Mouse (Mus musculus) lung, embryonic 15.5 days (tissue): Measurements from ENCODE around the gene Cd99l2. TPM values are rescaled to one million over a fixed set of nuclear protein-coding genes. Genes with fewer than 3 reads are reported as not detected.

Source experiments
- ATAC-seq: fragments of 200-750 bp; cut with Nextera tagmentation; 2 replicates; pipeline ENCODE4 v1.8.0; 2017; ENCODE audit warnings: moderate number of reproducible peaks, borderline replicate concordance; ENCODE audit not compliant: low FRiP score, low TSS enrichment; ENCODE audit errors: extremely low read depth
- H3K27ac ChIP-seq: fragments of 300-500 bp; sonication (generic); 2 replicates; pipeline ENCODE4 v1.5.1; 2015; ENCODE audit warnings: moderate library complexity, mild to moderate bottlenecking, inconsistent platforms
- H3K27me3 ChIP-seq: fragments of 300-500 bp; sonication (generic); 2 replicates; pipeline ENCODE4 v1.6.1; 2015; ENCODE audit warnings: inconsistent platforms
- H3K36me3 ChIP-seq: fragments of 300-500 bp; sonication (generic); 2 replicates; pipeline ENCODE4 v1.6.1; 2015; ENCODE audit warnings: inconsistent platforms
- H3K4me1 ChIP-seq: fragments of 300-500 bp; sonication (generic); 2 replicates; pipeline ENCODE4 v1.6.1; 2015; ENCODE audit warnings: inconsistent platforms
- H3K4me2 ChIP-seq: fragments of 300-500 bp; sonication (generic); 2 replicates; pipeline ENCODE4 v1.6.1; 2015; ENCODE audit warnings: inconsistent platforms, mild to moderate bottlenecking, moderate library complexity
- H3K4me3 ChIP-seq: fragments of 300-500 bp; sonication (generic); 2 replicates; pipeline ENCODE4 v1.5.1; 2015; ENCODE audit warnings: mild to moderate bottlenecking, inconsistent platforms
- H3K9ac ChIP-seq: fragments of 300-500 bp; sonication (generic); 2 replicates; pipeline ENCODE4 v1.6.1; 2015; ENCODE audit warnings: inconsistent platforms
- H3K9me3 ChIP-seq: fragments of 300-500 bp; sonication (generic); 2 replicates; pipeline ENCODE4 v1.6.1; 2016; ENCODE audit warnings: inconsistent platforms
- WGBS: fragments of 180-500 bp; shearing (Covaris S2); methylation state at CpG from one replicate; pipeline ENCODE4 v1.1.7; 2015; 5-methylcytosine and 5-hydroxymethylcytosine counted together
- microRNA-seq: library from miRNA; unstranded; fragments of <30 nt; microRNA quantifications from one replicate; pipeline ENCODE4, GENCODE M21; 2016
- polyA plus RNA-seq: library from polyadenylated mRNA; unstranded; fragments of >200 nt; fragmentation: Nextera tagmentation; extraction: Ambion mirVana; gene quantifications from 2 replicates; pipeline ENCODE4 v1.2.1, GENCODE M21; 2015

Cd99l2 gene
- polyA plus RNA-seq, 1 experiment from 2014 or later = 31.9 TPM

- Histone ChIP-seq H3K4me3 (no peak overlapping the region), H3K9ac (no peak overlapping the region), H3K9me3 (no peaks in the 10 kb centered on the region), H3K4me2 (no peak overlapping the region), H3K36me3 (no peaks in the 10 kb centered on the region), H3K27me3 (no peaks in the 10 kb centered on the region), H3K4me1 (no peaks in the 10 kb centered on the region), H3K27ac (no peak overlapping the region)
- ATAC-seq = no peak
- WGBS = 65% methylated on average over 3 of the region's 3 CpGs
Measured at GRCm38 (mm10) chrX:71412776-71413175, 79.9 kb downstream of the Cd99l2 start.

- H3K36me3 ChIP-seq = no peaks in the 10 kb centered on the region
- no peak overlapping the region for H3K4me3 ChIP-seq
- H3K4me1 ChIP-seq = no peaks in the 10 kb centered on the region
- H3K27me3 ChIP-seq = no peaks in the 10 kb centered on the region
- H3K27ac ChIP-seq = no peak overlapping the region
- 70% methylated on average over 1 of the region's 1 CpGs for WGBS
- no peak overlapping the region for H3K9ac ChIP-seq
- no peak overlapping the region for H3K4me2 ChIP-seq
- ATAC-seq = no peak
- H3K9me3 ChIP-seq = no peaks in the 10 kb centered on the region
Measured at GRCm38 (mm10) chrX:71408386-71408785, 84.3 kb downstream of the Cd99l2 start.

- H3K27me3 ChIP-seq = no peaks in the 10 kb centered on the region
- H3K4me2 ChIP-seq = no peak overlapping the region
- no peak overlapping the region for H3K4me3 ChIP-seq
- H3K36me3 ChIP-seq = no peaks in the 10 kb centered on the region
- H3K9me3 ChIP-seq = no peaks in the 10 kb centered on the region
- no peak overlapping the region for H3K27ac ChIP-seq
- H3K4me1 ChIP-seq = no peaks in the 10 kb centered on the region
- no peak for ATAC-seq
- H3K9ac ChIP-seq = no peak overlapping the region
Measured at GRCm38 (mm10) chrX:71406290-71406689, 86.4 kb downstream of the Cd99l2 start.

- no peaks in the 10 kb centered on the region for H3K4me1 ChIP-seq
- no peaks in the 10 kb centered on the region for H3K27me3 ChIP-seq
- no peak overlapping the region for H3K4me2 ChIP-seq
- no peak overlapping the region for H3K4me3 ChIP-seq
- no peak for ATAC-seq
- H3K36me3 ChIP-seq = no peaks in the 10 kb centered on the region
- no peak overlapping the region for H3K9ac ChIP-seq
- H3K27ac ChIP-seq = no peak overlapping the region
- WGBS = 68% methylated on average over 4 of the region's 4 CpGs
- no peaks in the 10 kb centered on the region for H3K9me3 ChIP-seq
Measured at GRCm38 (mm10) chrX:71396326-71396725, 96.3 kb downstream of the Cd99l2 start.

GRCm38 (mm10) chrX:71381571-71381970 lies 111.1 kb downstream of the Cd99l2 start:
- no peak overlapping the region for H3K27ac ChIP-seq
- H3K4me2 ChIP-seq = no peak overlapping the region
- H3K4me1 ChIP-seq = no peaks in the 10 kb centered on the region
- no peak overlapping the region for H3K9ac ChIP-seq
- ATAC-seq = no peak
- H3K9me3 ChIP-seq = no peaks in the 10 kb centered on the region
- no peak overlapping the region for H3K4me3 ChIP-seq
- no peaks in the 10 kb centered on the region for H3K36me3 ChIP-seq
- 38% methylated on average over 5 of the region's 5 CpGs for WGBS
- H3K27me3 ChIP-seq = no peaks in the 10 kb centered on the region

- H3K36me3 ChIP-seq = no peaks in the 10 kb centered on the region
- no peak overlapping the region for H3K27ac ChIP-seq
- H3K9ac ChIP-seq = no peak overlapping the region
- WGBS = 86% methylated on average over 2 of the region's 2 CpGs
- no peak for ATAC-seq
- H3K4me3 ChIP-seq = no peak overlapping the region
- H3K27me3 ChIP-seq = no peaks in the 10 kb centered on the region
- H3K9me3 ChIP-seq = no peaks in the 10 kb centered on the region
- no peak overlapping the region for H3K4me2 ChIP-seq
- no peaks in the 10 kb centered on the region for H3K4me1 ChIP-seq
Measured at GRCm38 (mm10) chrX:71378435-71378834, 114.2 kb downstream of the Cd99l2 start.

- Histone ChIP-seq H3K9ac (no peak overlapping the region), H3K27ac (no peak overlapping the region), H3K4me1 (no peaks in the 10 kb centered on the region), H3K27me3 (no peaks in the 10 kb centered on the region), H3K9me3 (no peaks in the 10 kb centered on the region), H3K36me3 (no peaks in the 10 kb centered on the region), H3K4me3 (no peak overlapping the region), H3K4me2 (no peak overlapping the region)
- no peak for ATAC-seq
- WGBS = 85% methylated on average over 1 of the region's 1 CpGs
Measured at GRCm38 (mm10) chrX:71376781-71377180, 115.9 kb downstream of the Cd99l2 start.

Small RNA genes within 50 kb of the gene (microRNA-seq; reads per million reads assigned to microRNA genes)
- gene Gm23945 = not detected

Other genes with a start within 250 kb of the Cd99l2 start
- 8.3 and 8.4 TPM in 2 replicates for gene Mtmr1, start 128.1 kb downstream of the Cd99l2 start, polyA plus RNA-seq
- gene Hmgb3, start 63.1 kb upstream of the Cd99l2 start, polyA plus RNA-seq = 288 and 291 TPM in 2 replicates
- gene Gpr50, start 170.8 kb upstream of the Cd99l2 start, polyA plus RNA-seq = 0.19 and 0.21 TPM in 2 replicates